8 mouse cellular contexts compared by ENCODE assay signal in genomic region chr13:102644789-102645551, GRCm38 (mm10). TPM values are rescaled to one million over a fixed set of nuclear protein-coding genes. Genes with fewer than 3 reads are reported as not detected.
A peak's percentile ranks its signal among the peaks of the same experiment; 100 is the strongest.
DNase-seq lines count a peak whose midpoint lies in the region; ATAC-seq lines count a peak whose summit lies in the region.

No protein-coding gene starts in this region.

- no peak for ATAC-seq in monocyte, adult 5-6 weeks (replicated peaks; ENCODE audit: insufficient number of reproducible peaks, low FRiP score, low TSS enrichment, poor library complexity, severe bottlenecking)

- DNase-seq in adrenal gland, adult (ENCODE audit: inconsistent age in 2 of 2, low spot score in 1 of 2): peak; percentile 61 to 91
- peak; percentile 37 to 75 for DNase-seq in cerebellum, postnatal 4 days (ENCODE audit: low spot score in 2 of 2)
- DNase-seq in gastrocnemius, postnatal 14 days: peak; percentile 48
- DNase-seq in induced T-regulatory cell, adult 2 months (ENCODE audit: low read depth): peak; percentile 81
- DNase-seq in left cerebral cortex, adult 18-20 months (ENCODE audit: low spot score in 2 of 2): peak; percentile 75 to 80
- DNase-seq in lung, postnatal 25 days (ENCODE audit: low spot score): peak; percentile 79
- peak; percentile 79 for DNase-seq in right cerebral cortex, adult 18-20 months

- intact Hi-C loops in gastrocnemius, postnatal 14 days (cut with DNase I; ENCODE audit: low total_unique reads): loop anchor here (10.0 kb wide), 1 partner anchor 920 kb away; no protein-coding TSS in a partner anchor

RNA-seq across cellular contexts. Expression of gene Cd180, which starts 48.4 kb away (rescaled TPM):
- under 1 TPM; 0.20 to 0.45 TPM for total RNA-seq in gastrocnemius, postnatal 14 days (2021)
- total RNA-seq in left cerebral cortex, adult 18-20 months (2021): 1 to 10 TPM; 1.6 to 2.7 TPM
- 60.8 to 97.0 TPM (median 66.2 TPM) in 3 replicates for total RNA-seq in monocyte, adult 5-6 weeks (2017)

Comparison
In these comparisons a context has a peak if more than half of its experiments do, and no peak if none do; other contexts are left out.
1. RNA of gene Cd180, which starts 48.4 kb away (total RNA-seq): 60.8 to 97.0 TPM in monocyte, adult 5-6 weeks; 1.6 to 2.7 TPM in left cerebral cortex, adult 18-20 months and 0.20 to 0.45 TPM in gastrocnemius, postnatal 14 days; every median in the first group is over 10 times any median in the second.
2. Peak in every context shown above with its lines, with median percentiles within 50 percentile points of each other: DNase-seq.